Mouse (Mus musculus) kidney, postnatal 36 days (tissue): Measurements from ENCODE around the gene Ceacam11.
"Not testable (repeated sequence)": the region's sequence is repeated elsewhere in the genome, so short reads cannot be mapped to it uniquely, and the experiment has no call there.

Experiments
- DNase-seq, 2 experiments: peaks; one replicate each; pipeline ENCODE4 v3.0.0; 2021 to 2022; ENCODE audit warnings: mixed read lengths in 2 of 2

The Ceacam11 gene

GRCm38 (mm10) chr7:17971824-17972223 is at the start of gene Ceacam11:
Ceacam11 (plus strand) TSS chr7:17972124.
- DNase-seq: no peak

GRCm38 (mm10) chr7:18001131-18001530 is 29.2 kb downstream of the Ceacam11 start:
- DNase-seq: not testable (repeated sequence)

- DNase-seq: no peak
Observed at GRCm38 (mm10) chr7:18009589-18009988, 37.7 kb downstream of the Ceacam11 start, which contains the start of gene Ceacam13. Ceacam13 (plus strand) TSS chr7:18009889.
